Mouse (Mus musculus) kidney, adult 10 weeks (tissue): ENCODE data around the gene Tmem135. TPM values are rescaled to one million over a fixed set of nuclear protein-coding genes. Genes with fewer than 3 reads are reported as not detected.

Source experiments
- polyA plus RNA-seq: library from polyadenylated mRNA; stranded (reverse); fragments of 350-450 nt; fragmentation: Illumina TruSeq; extraction: RNeasy Lipid Tissue Mini Kit (QIAGEN cat#74804); gene quantifications from one replicate; pipeline ENCODE4 v1.2.3, GENCODE M21; 2014; ENCODE audit warnings: low read depth, low replicate concordance

Gene Tmem135
- polyA plus RNA-seq: 159 TPM

GRCm38 (mm10) chr7:89404081-89404733 is at the start of gene Tmem135, which contains the start of gene Fzd4:
Gene Tmem135 (minus strand): TSS chr7:89404222.
Gene Fzd4 (plus strand): TSS chr7:89404355.

Other genes starting within 250 kb of the Tmem135 start
- gene Fzd4, start 133 bp upstream of the Tmem135 start, polyA plus RNA-seq: 133 TPM
- 72.8 TPM for gene Prss23, start 123.0 kb upstream of the Tmem135 start, polyA plus RNA-seq
- 25.7 TPM for gene Me3, start 228.2 kb upstream of the Tmem135 start, polyA plus RNA-seq